Mouse (Mus musculus) spleen, adult 18-20 months (tissue): Measurements from ENCODE around the gene Pdk2.

Source experiments
- DNase-seq, 2 experiments: peaks; one replicate each; pipeline ENCODE4 v3.0.0; 2022; ENCODE audit warnings: mixed read lengths in 2 of 2

Pdk2 gene

GRCm38 (mm10) chr11:94986435-94986834, 54.7 kb downstream of the Pdk2 start:
- no peak for DNase-seq

GRCm38 (mm10) chr11:94985822-94986221, 55.3 kb downstream of the Pdk2 start:
- no peak for DNase-seq

- DNase-seq = no peak
Observed at GRCm38 (mm10) chr11:94985140-94985539, 56.0 kb downstream of the Pdk2 start.

GRCm38 (mm10) chr11:94979462-94980179, 61.5 kb downstream of the Pdk2 start:
- DNase-seq = no peak

GRCm38 (mm10) chr11:94978947-94979346, 62.2 kb downstream of the Pdk2 start:
- peak; percentile 89 to 93 for DNase-seq

GRCm38 (mm10) chr11:94978178-94978915, 62.8 kb downstream of the Pdk2 start:
- no peak for DNase-seq
